Comparison of ENCODE assay signal across 8 mouse cellular contexts in genomic region chr4:154639126-154639525, GRCm38 (mm10). TPM values are rescaled to one million over a fixed set of nuclear protein-coding genes. Genes with fewer than 3 reads are reported as not detected.
A peak's percentile ranks its signal among the peaks of the same experiment; 100 is the strongest.
DNase-seq lines count a peak whose midpoint lies in the region; ATAC-seq and TF ChIP-seq lines count a peak whose summit lies in the region.

No protein-coding gene starts in this region.

- H3K27ac ChIP-seq in embryonic facial prominence, embryonic 13.5 days, result peak overlapping the region; percentile 98
- H3K27ac ChIP-seq in hindbrain, embryonic 15.5 days (replicated peaks), result 0 out of 2 replicates have a peak overlapping the region, but pooled peaks have one; percentile 23
- H3K27ac ChIP-seq in cerebellum, adult 2 months (ENCODE audit: insufficient read depth, low read length), result no peak overlapping the region

- H3K4me1 ChIP-seq in embryonic facial prominence, embryonic 13.5 days, result peaks cover 64% of the 10 kb centered on the region
- peaks cover 32% of the 10 kb centered on the region for H3K4me1 ChIP-seq in hindbrain, embryonic 15.5 days (replicated peaks)
- H3K4me1 ChIP-seq in lung, adult 2 months (ENCODE audit: control insufficient read depth, insufficient read depth, low read length), result 0 out of 2 replicates have a peak, but pooled peaks cover 2% of the 10 kb centered on the region
- H3K4me1 ChIP-seq in cerebellum, adult 2 months (ENCODE audit: control insufficient read depth, insufficient read depth, low read length), result no peaks in the 10 kb centered on the region

- 5% methylated on average over 7 of the region's 7 CpGs for WGBS in embryonic facial prominence, embryonic 13.5 days
- WGBS in hindbrain, embryonic 15.5 days, result 4% methylated on average over 7 of the region's 7 CpGs
- WGBS in lung, adult 2 months, result 6% methylated on average over 7 of the region's 7 CpGs
- WGBS in cerebellum, adult 2 months, result 2% methylated on average over 7 of the region's 7 CpGs

- H3K36me3 ChIP-seq in embryonic facial prominence, embryonic 13.5 days, result no peaks in the 10 kb centered on the region
- no peaks in the 10 kb centered on the region for H3K36me3 ChIP-seq in hindbrain, embryonic 15.5 days

- no peak for TF ChIP-seq POLR2A in lung, adult 2 months (IDR thresholded peaks at IDR 0.05; ENCODE audit: borderline replicate concordance, extremely low read depth, low read depth, low read length)
- no peak for TF ChIP-seq POLR2A in cerebellum, adult 2 months (IDR thresholded peaks at IDR 0.05; ENCODE audit: borderline replicate concordance, insufficient read depth, low read length)

- peak overlapping the region; percentile 75 for H3K4me3 ChIP-seq in embryonic facial prominence, embryonic 13.5 days
- H3K4me3 ChIP-seq in hindbrain, embryonic 15.5 days, result no peak overlapping the region
- peak overlapping the region; percentile 14 for H3K4me3 ChIP-seq in lung, adult 2 months (replicated peaks; ENCODE audit: extremely low read depth, low read depth, low read length)
- no peak overlapping the region for H3K4me3 ChIP-seq in cerebellum, adult 2 months (replicated peaks; ENCODE audit: insufficient read depth, low read depth, low read length)

- peak overlapping the region; percentile 92 for H3K9ac ChIP-seq in embryonic facial prominence, embryonic 13.5 days
- no peak overlapping the region for H3K9ac ChIP-seq in hindbrain, embryonic 15.5 days

- TF ChIP-seq CTCF in lung, adult 2 months (IDR thresholded peaks at IDR 0.05; ENCODE audit: insufficient read depth, low read length), result peak; percentile 20; the same call in 1 of the 2 replicates
- TF ChIP-seq CTCF in cerebellum, adult 2 months (IDR thresholded peaks at IDR 0.05; ENCODE audit: borderline replicate concordance, insufficient read depth, low read depth, low read length), result no peak

- H3K4me2 ChIP-seq in embryonic facial prominence, embryonic 13.5 days, result peak overlapping the region; percentile 83
- H3K4me2 ChIP-seq in hindbrain, embryonic 15.5 days, result peak overlapping the region; percentile 23; the same call in 1 of the 2 replicates

- peak; percentile 14 for DNase-seq in NIH3T3 (ENCODE audit: low read depth)
- DNase-seq in lung, adult 2 months, result peak; percentile 62
- no peak for DNase-seq in cerebellum, adult 2 months
- DNase-seq in thymus, postnatal 14 days, result no peak
- DNase-seq in left cerebral cortex, postnatal 10 days (ENCODE audit: extremely low spot score in 1 of 2, low spot score in 2 of 2), result no peak

- intact Hi-C loops in left cerebral cortex, postnatal 10 days (cut with DNase I), result loop anchor here (5.0 to 10.0 kb wide), 4 partner anchors 82 to 312 kb away; no protein-coding TSS in a partner anchor

- H3K9me3 ChIP-seq in embryonic facial prominence, embryonic 13.5 days, result no peaks in the 10 kb centered on the region
- H3K9me3 ChIP-seq in hindbrain, embryonic 15.5 days, result no peaks in the 10 kb centered on the region

- no peak for ATAC-seq in embryonic facial prominence, embryonic 13.5 days (ENCODE audit: insufficient number of reproducible peaks, insufficient read depth, low FRiP score, low TSS enrichment, low read depth)
- no peak for ATAC-seq in hindbrain, embryonic 15.5 days (ENCODE audit: low FRiP score, low read depth)
- ATAC-seq in megakaryocyte, adult 5-6 weeks (ENCODE audit: poor library complexity, severe bottlenecking), result no peak

- peaks cover 89% of the 10 kb centered on the region for H3K27me3 ChIP-seq in embryonic facial prominence, embryonic 13.5 days
- peaks cover 71% of the 10 kb centered on the region for H3K27me3 ChIP-seq in hindbrain, embryonic 15.5 days
- H3K27me3 ChIP-seq in cerebellum, adult 2 months (ENCODE audit: control insufficient read depth, insufficient read depth, low read length), result peaks cover 5% of the 10 kb centered on the region; the same call in 1 of the 2 replicates

RNA-seq across cellular contexts. Expression of gene Prdm16, which starts 2.5 kb away (rescaled TPM):
- polyA plus RNA-seq in embryonic facial prominence, embryonic 13.5 days (2015; fragmentation: Nextera tagmentation; extraction: Ambion mirVana), result 39.0 and 46.0 TPM in 2 replicates
- polyA plus RNA-seq in hindbrain, embryonic 15.5 days (2015; fragmentation: Nextera tagmentation; extraction: Ambion mirVana), result 14.0 and 16.2 TPM in 2 replicates
- 17.7 and 18.3 TPM in 2 replicates for polyA plus RNA-seq in lung, adult 2 months (2012; rRNA removed)
- polyA plus RNA-seq in cerebellum, adult 2 months (2012; rRNA removed), result 4.9 and 6.0 TPM in 2 replicates
- total RNA-seq in left cerebral cortex, postnatal 10 days (2021), result 1 to 10 TPM; 4.9 to 6.1 TPM
- 0.85 and 1.0 TPM in 2 replicates for total RNA-seq in megakaryocyte, adult 5-6 weeks (2015)
- total RNA-seq in megakaryocyte, adult 5-6 weeks (2017), result 0.73 and 2.4 TPM in 2 replicates

RNA-seq across cellular contexts. Expression of gene Actrt2, which starts 28.5 kb away (rescaled TPM):
- not detected in 2 replicates for polyA plus RNA-seq in embryonic facial prominence, embryonic 13.5 days (2015; fragmentation: Nextera tagmentation; extraction: Ambion mirVana)
- polyA plus RNA-seq in hindbrain, embryonic 15.5 days (2015; fragmentation: Nextera tagmentation; extraction: Ambion mirVana), result not detected in 2 replicates
- not detected in 2 replicates for polyA plus RNA-seq in lung, adult 2 months (2012; rRNA removed)
- not detected in 2 replicates for polyA plus RNA-seq in cerebellum, adult 2 months (2012; rRNA removed)
- not detected for total RNA-seq in left cerebral cortex, postnatal 10 days (2021)
- not detected in 2 replicates for total RNA-seq in megakaryocyte, adult 5-6 weeks (2015)
- total RNA-seq in megakaryocyte, adult 5-6 weeks (2017), result not detected in 2 replicates

Comparison
In these comparisons a context has a peak if more than half of its experiments do, and no peak if none do; other contexts are left out.
1. DNase-seq: peak in NIH3T3 (single experiment) and lung, adult 2 months (single experiment); none in cerebellum, adult 2 months (0 of 2), thymus, postnatal 14 days (single experiment) and left cerebral cortex, postnatal 10 days (0 of 2).
2. H3K4me3 ChIP-seq: peak in embryonic facial prominence, embryonic 13.5 days (single experiment) and lung, adult 2 months (single experiment); none in hindbrain, embryonic 15.5 days (single experiment) and cerebellum, adult 2 months (single experiment).